Mouse (Mus musculus) E14TG2a.4 (cell line): Measurements from ENCODE around the gene Gli2.

Source experiments
- CTCF ChIP-seq: conservative IDR thresholded peaks from 2 replicates; pipeline ENCODE4 v1.5.1; 2014; ENCODE audit warnings: low read length
- NANOG ChIP-seq: IDR thresholded peaks from 2 replicates; pipeline ENCODE4 v1.6.1; 2014; ENCODE audit warnings: borderline replicate concordance, low read length, mixed read lengths
- POU5F1 ChIP-seq: IDR thresholded peaks from 2 replicates; pipeline ENCODE4 v1.6.1; 2014; ENCODE audit warnings: low read length, borderline replicate concordance

GRCm38 (mm10) chr1:119051938-119052551 lies 1.4 kb downstream of the Gli2 start:
- TF ChIP-seq CTCF (no peak), NANOG (no peak), POU5F1 (no peak)
